In genomic region chr2:72389942-72390341, GRCm38 (mm10) we compare ENCODE assay signal across 9 mouse cellular contexts.
A peak's percentile ranks its signal among the peaks of the same experiment; 100 is the strongest.
DNase-seq lines count a peak whose midpoint lies in the region; ATAC-seq and TF ChIP-seq lines count a peak whose summit lies in the region.
"Had no signal": no experiment of that assay in that cellular context is flagged by ENCODE, and none has a peak within 500 bp of the region (broad histone marks: within the 10 kb centered on the region; RNA-seq: fewer than 3 reads in every experiment).

No protein-coding gene starts in this region.

- intact Hi-C loops in left cerebral cortex, postnatal 14 days (cut with DNase I) = loop anchor here (2.0 to 10.0 kb wide), 2 partner anchors 91 to 355 kb away; no protein-coding TSS in a partner anchor

- H3K27ac ChIP-seq in intestine, embryonic 14.5 days (ENCODE audit: low read depth) = no peak overlapping the region
- H3K27ac ChIP-seq in intestine, embryonic 16.5 days (ENCODE audit: low read length) = no peak overlapping the region
- H3K27ac ChIP-seq in intestine, embryonic 15.5 days = no peak overlapping the region
- H3K27ac ChIP-seq in midbrain, postnatal 0 days (ENCODE audit: low read depth, low read length) = no peak overlapping the region
- H3K27ac ChIP-seq: embryonic facial prominence, embryonic 12.5 days had no signal

- no peaks in the 10 kb centered on the region for H3K9me3 ChIP-seq in intestine, embryonic 14.5 days (ENCODE audit: control insufficient read depth, low read length)
- H3K9me3 ChIP-seq in intestine, embryonic 16.5 days (ENCODE audit: control insufficient read depth, low read length) = no peaks in the 10 kb centered on the region
- H3K9me3 ChIP-seq in intestine, embryonic 15.5 days = no peaks in the 10 kb centered on the region
- H3K9me3 ChIP-seq in midbrain, postnatal 0 days (ENCODE audit: low read length) = no peaks in the 10 kb centered on the region
- H3K9me3 ChIP-seq: embryonic facial prominence, embryonic 12.5 days had no signal

- peak; percentile 98 for TF ChIP-seq CTCF in midbrain, postnatal 0 days (IDR thresholded peaks at IDR 0.05)

- WGBS in intestine, embryonic 14.5 days = 25% methylated on average over 9 of the region's 9 CpGs
- WGBS in intestine, embryonic 16.5 days = 22% methylated on average over 9 of the region's 9 CpGs
- WGBS in intestine, embryonic 15.5 days = 20% methylated on average over 9 of the region's 9 CpGs
- WGBS in midbrain, postnatal 0 days = 22% methylated on average over 9 of the region's 9 CpGs

- no peak for ATAC-seq in intestine, embryonic 14.5 days (replicated peaks; ENCODE audit: low FRiP score, low TSS enrichment, low read depth)
- ATAC-seq in intestine, embryonic 16.5 days = no peak
- ATAC-seq in intestine, embryonic 15.5 days = peak; percentile 61; the same call in 1 of the 2 replicates
- ATAC-seq in midbrain, postnatal 0 days (ENCODE audit: low FRiP score) = no peak

- no peak overlapping the region for H3K4me2 ChIP-seq in intestine, embryonic 14.5 days (ENCODE audit: low read length)
- no peak overlapping the region for H3K4me2 ChIP-seq in intestine, embryonic 16.5 days (ENCODE audit: low read depth, low read length)
- H3K4me2 ChIP-seq in intestine, embryonic 15.5 days (replicated peaks) = no peak overlapping the region
- no peak overlapping the region for H3K4me2 ChIP-seq in midbrain, postnatal 0 days (ENCODE audit: low read depth, low read length, poor library complexity, severe bottlenecking)
- H3K4me2 ChIP-seq: embryonic facial prominence, embryonic 12.5 days had no signal

- H3K36me3 ChIP-seq in intestine, embryonic 14.5 days (ENCODE audit: control insufficient read depth, insufficient read depth, low read length) = no peaks in the 10 kb centered on the region
- peaks cover 3% of the 10 kb centered on the region; the same call in 1 of the 2 replicates for H3K36me3 ChIP-seq in intestine, embryonic 16.5 days (ENCODE audit: control insufficient read depth, insufficient read depth, low read length)
- H3K36me3 ChIP-seq in intestine, embryonic 15.5 days = peaks cover 4% of the 10 kb centered on the region; the same call in 1 of the 2 replicates
- no peaks in the 10 kb centered on the region for H3K36me3 ChIP-seq in midbrain, postnatal 0 days (ENCODE audit: insufficient read depth, low read length)
- H3K36me3 ChIP-seq in splenic B cell, adult 2 months (ENCODE audit: control insufficient read depth, insufficient read depth, low read length, poor library complexity, severe bottlenecking) = no peaks in the 10 kb centered on the region
- H3K36me3 ChIP-seq: embryonic facial prominence, embryonic 12.5 days had no signal

- H3K4me1 ChIP-seq in intestine, embryonic 14.5 days (replicated peaks; ENCODE audit: control insufficient read depth, insufficient read depth, low read length) = peaks cover 5% of the 10 kb centered on the region; the same call in 1 of the 2 replicates
- H3K4me1 ChIP-seq in intestine, embryonic 16.5 days (ENCODE audit: control insufficient read depth, insufficient read depth, low read length) = no peaks in the 10 kb centered on the region
- peaks cover 3% of the 10 kb centered on the region; the same call in 1 of the 2 replicates for H3K4me1 ChIP-seq in intestine, embryonic 15.5 days (replicated peaks)
- H3K4me1 ChIP-seq in midbrain, postnatal 0 days (ENCODE audit: insufficient read depth, low read length) = no peaks in the 10 kb centered on the region

- no peak overlapping the region for H3K4me3 ChIP-seq in intestine, embryonic 14.5 days (ENCODE audit: low read depth, low read length)
- no peak overlapping the region for H3K4me3 ChIP-seq in intestine, embryonic 16.5 days (ENCODE audit: low read length)
- H3K4me3 ChIP-seq in intestine, embryonic 15.5 days (replicated peaks) = no peak overlapping the region
- no peak overlapping the region for H3K4me3 ChIP-seq in midbrain, postnatal 0 days (ENCODE audit: low read depth, low read length)
- H3K4me3 ChIP-seq: embryonic facial prominence, embryonic 12.5 days had no signal

- DNase-seq in intestine, embryonic 14.5 days (ENCODE audit: low spot score) = peak; percentile 84
- DNase-seq in cerebellum, adult 9-10 months = peak; percentile 83
- DNase-seq in frontal cortex, postnatal 36 days (ENCODE audit: low spot score in 2 of 2) = peak; percentile 78 to 85
- peak; percentile 80 to 88 for DNase-seq in left cerebral cortex, postnatal 14 days (ENCODE audit: low spot score in 2 of 2)
- DNase-seq in midbrain, postnatal 0 days (ENCODE audit: low spot score) = peak; percentile 83
- DNase-seq in splenic B cell, adult 2 months (ENCODE audit: low read depth, low spot score) = peak; percentile 81

- no peaks in the 10 kb centered on the region for H3K27me3 ChIP-seq in intestine, embryonic 14.5 days (replicated peaks; ENCODE audit: control insufficient read depth, insufficient read depth, low read length)
- no peaks in the 10 kb centered on the region for H3K27me3 ChIP-seq in intestine, embryonic 16.5 days (replicated peaks; ENCODE audit: control insufficient read depth, insufficient read depth, low read length)
- H3K27me3 ChIP-seq in intestine, embryonic 15.5 days (replicated peaks) = no peaks in the 10 kb centered on the region
- no peaks in the 10 kb centered on the region for H3K27me3 ChIP-seq in midbrain, postnatal 0 days (ENCODE audit: insufficient read depth, low read length)
- H3K27me3 ChIP-seq in splenic B cell, adult 2 months (ENCODE audit: control insufficient read depth, insufficient read depth, low read length, poor library complexity, severe bottlenecking) = no peaks in the 10 kb centered on the region
- H3K27me3 ChIP-seq: embryonic facial prominence, embryonic 12.5 days had no signal

- H3K9ac ChIP-seq in intestine, embryonic 14.5 days (ENCODE audit: low read length) = no peak overlapping the region
- H3K9ac ChIP-seq in intestine, embryonic 16.5 days (ENCODE audit: low read depth, low read length) = no peak overlapping the region
- H3K9ac ChIP-seq in intestine, embryonic 15.5 days = no peak overlapping the region
- no peak overlapping the region for H3K9ac ChIP-seq in midbrain, postnatal 0 days (replicated peaks; ENCODE audit: low read length, poor library complexity, severe bottlenecking)
- H3K9ac ChIP-seq: embryonic facial prominence, embryonic 12.5 days had no signal
